Comparison of ENCODE assay signal across 31 mouse cellular contexts in genomic region chr19:34605472-34605871, GRCm38 (mm10). TPM values are rescaled to one million over a fixed set of nuclear protein-coding genes. Genes with fewer than 3 reads are reported as not detected.
"Had no signal": no experiment of that assay in that cellular context is flagged by ENCODE, and none has a peak within 500 bp of the region (broad histone marks: within the 10 kb centered on the region; RNA-seq: fewer than 3 reads in every experiment).

No protein-coding gene starts in this region.

- H3K4me2 ChIP-seq: heart, embryonic 11.5 days; heart, embryonic 13.5 days; heart, embryonic 15.5 days; hindbrain, embryonic 12.5 days; hindbrain, embryonic 14.5 days; intestine, embryonic 15.5 days; kidney, embryonic 15.5 days; limb, embryonic 13.5 days; limb, embryonic 15.5 days; liver, embryonic 12.5 days had no signal

- H3K4me3 ChIP-seq: gastrocnemius, adult 2 months; heart, adult 2 months; heart, embryonic 13.5 days; heart, embryonic 15.5 days; hindbrain, embryonic 10.5 days; hindbrain, embryonic 12.5 days; intestine, embryonic 15.5 days; kidney, embryonic 15.5 days; limb, embryonic 13.5 days; limb, embryonic 15.5 days; liver, embryonic 12.5 days had no signal

- ATAC-seq: hindbrain, embryonic 16.5 days; intestine, embryonic 15.5 days; intestine, postnatal 0 days; liver, embryonic 12.5 days had no signal

- H3K9ac ChIP-seq: heart, embryonic 13.5 days; heart, embryonic 15.5 days; hindbrain, embryonic 12.5 days; hindbrain, embryonic 14.5 days; intestine, embryonic 15.5 days; kidney, embryonic 15.5 days; limb, embryonic 13.5 days; limb, embryonic 15.5 days; liver, embryonic 12.5 days; liver, embryonic 14.5 days had no signal

- H3K36me3 ChIP-seq: heart, embryonic 13.5 days; heart, embryonic 15.5 days; hindbrain, embryonic 10.5 days; hindbrain, embryonic 12.5 days; intestine, embryonic 15.5 days; kidney, embryonic 15.5 days; limb, embryonic 13.5 days; limb, embryonic 15.5 days; liver, embryonic 12.5 days had no signal

- H3K27ac ChIP-seq: gastrocnemius, adult 2 months; heart, adult 2 months; heart, embryonic 13.5 days; heart, embryonic 15.5 days; hindbrain, embryonic 10.5 days; hindbrain, embryonic 12.5 days; hindbrain, embryonic 14.5 days; intestine, embryonic 15.5 days; kidney, embryonic 15.5 days; kidney, postnatal 0 days; limb, embryonic 13.5 days; limb, embryonic 15.5 days; liver, embryonic 12.5 days; liver, embryonic 14.5 days had no signal

- H3K27me3 ChIP-seq: heart, embryonic 13.5 days; heart, embryonic 15.5 days; hindbrain, embryonic 12.5 days; intestine, embryonic 15.5 days; kidney, embryonic 15.5 days; limb, embryonic 13.5 days; limb, embryonic 15.5 days; liver, embryonic 12.5 days had no signal

- DNase-seq: gastrocnemius, adult 2 months; gastrocnemius, postnatal 10 days; gastrocnemius, postnatal 25 days; heart, adult 2 months; heart, postnatal 14 days; heart, postnatal 36 days; kidney, adult 2 months; kidney, adult 9 months; kidney, postnatal 14 days; kidney, postnatal 36 days; layer of hippocampus, adult 9-11 months; layer of hippocampus, postnatal 36 days; left cerebral cortex, postnatal 4 days had no signal

- H3K4me1 ChIP-seq: heart, embryonic 13.5 days; heart, embryonic 15.5 days; hindbrain, embryonic 10.5 days; hindbrain, embryonic 12.5 days; intestine, embryonic 15.5 days; limb, embryonic 15.5 days; liver, embryonic 12.5 days had no signal

- H3K9me3 ChIP-seq: heart, embryonic 13.5 days; heart, embryonic 15.5 days; hindbrain, embryonic 10.5 days; intestine, embryonic 15.5 days; kidney, embryonic 15.5 days; limb, embryonic 13.5 days; limb, embryonic 15.5 days; liver, embryonic 12.5 days had no signal

RNA-seq across cellular contexts. Expression of gene Ifit3b, which starts 2.3 kb away (rescaled TPM):
- total RNA-seq: granulocyte monocyte progenitor cell, adult 5-6 weeks had no signal
- polyA plus RNA-seq: hindbrain, embryonic 10.5 days; hindbrain, embryonic 12.5 days; liver, embryonic 12.5 days had no signal

RNA-seq across cellular contexts. Expression of gene Ifit1bl1, which starts 3.7 kb away (rescaled TPM):
- total RNA-seq: gastrocnemius, adult 2 months; gastrocnemius, postnatal 25 days had no signal
- polyA plus RNA-seq: hindbrain, embryonic 10.5 days had no signal

RNA-seq across cellular contexts. Expression of gene Ifit1bl2, which starts 35.1 kb away (rescaled TPM):
- total RNA-seq: gastrocnemius, postnatal 25 days had no signal
- polyA plus RNA-seq: liver, adult 2 months; liver, embryonic 12.5 days had no signal

RNA-seq across cellular contexts. Expression of gene Ifit1, which starts 35.2 kb away (rescaled TPM):
- total RNA-seq: layer of hippocampus, postnatal 14 days had no signal
